Mouse (Mus musculus) cerebellum, adult 9-10 months (tissue): ENCODE results near the gene Etfb.
A peak's percentile ranks its signal among the peaks of the same experiment; 100 is the strongest.

Experiments used
- DNase-seq: peaks from one replicate; pipeline ENCODE4 v3.0.0; 2022

Gene Etfb

GRCm38 (mm10) chr7:43449811-43450210 is 5.9 kb downstream of the Etfb start:
- no peak for DNase-seq

- DNase-seq = no peak
These were observed 7.8 kb downstream of the Etfb start for GRCm38 (mm10) chr7:43451726-43452125.

- DNase-seq = no peak
These were observed 8.7 kb downstream of the Etfb start for GRCm38 (mm10) chr7:43452609-43453008.

GRCm38 (mm10) chr7:43453599-43454355 is 9.9 kb downstream of the Etfb start:
- no peak for DNase-seq

GRCm38 (mm10) chr7:43454371-43454770 is 10.5 kb downstream of the Etfb start:
- no peak for DNase-seq

- DNase-seq = no peak
These were observed 19.0 kb downstream of the Etfb start, which contains the start of gene Vsig10l for GRCm38 (mm10) chr7:43462851-43463250. Vsig10l (plus strand) TSS chr7:43463151.

- DNase-seq = no peak
These were observed 20.1 kb downstream of the Etfb start for GRCm38 (mm10) chr7:43463976-43464375.

- DNase-seq = no peak
These were observed 21.0 kb downstream of the Etfb start for GRCm38 (mm10) chr7:43464864-43465343.

- DNase-seq = peak; percentile 78
These were observed 21.6 kb downstream of the Etfb start for GRCm38 (mm10) chr7:43465344-43466098.

- DNase-seq = peak; percentile 78
These were observed 22.3 kb downstream of the Etfb start for GRCm38 (mm10) chr7:43466099-43466694.

GRCm38 (mm10) chr7:43470373-43470772 is 26.5 kb downstream of the Etfb start:
- no peak for DNase-seq

- DNase-seq = no peak
These were observed 31.8 kb downstream of the Etfb start for GRCm38 (mm10) chr7:43475706-43476105.

- DNase-seq = no peak
These were observed 32.5 kb downstream of the Etfb start for GRCm38 (mm10) chr7:43476376-43476775.

GRCm38 (mm10) chr7:43481191-43481590 is 37.3 kb downstream of the Etfb start:
- DNase-seq = no peak

- peak; percentile 43 for DNase-seq
These were observed 38.3 kb downstream of the Etfb start for GRCm38 (mm10) chr7:43482090-43482716.

- DNase-seq = peak; percentile 1
These were observed 39.4 kb downstream of the Etfb start for GRCm38 (mm10) chr7:43483236-43483635.

GRCm38 (mm10) chr7:43488646-43489045 is 44.8 kb downstream of the Etfb start:
- peak; percentile 66 for DNase-seq

GRCm38 (mm10) chr7:43489631-43490125 is 45.8 kb downstream of the Etfb start, which contains the start of gene Iglon5:
Iglon5 (minus strand) TSS chr7:43490075.
- no peak for DNase-seq

- DNase-seq = peak; percentile 91
These were observed 46.3 kb downstream of the Etfb start for GRCm38 (mm10) chr7:43490182-43490584.

GRCm38 (mm10) chr7:43490861-43491260 is 47.0 kb downstream of the Etfb start:
- peak; percentile 50 for DNase-seq

GRCm38 (mm10) chr7:43495343-43496021 is 51.6 kb downstream of the Etfb start:
- DNase-seq = peak; percentile 77
